8 mouse cellular contexts compared by ENCODE assay signal in the genomic region with DNA sequence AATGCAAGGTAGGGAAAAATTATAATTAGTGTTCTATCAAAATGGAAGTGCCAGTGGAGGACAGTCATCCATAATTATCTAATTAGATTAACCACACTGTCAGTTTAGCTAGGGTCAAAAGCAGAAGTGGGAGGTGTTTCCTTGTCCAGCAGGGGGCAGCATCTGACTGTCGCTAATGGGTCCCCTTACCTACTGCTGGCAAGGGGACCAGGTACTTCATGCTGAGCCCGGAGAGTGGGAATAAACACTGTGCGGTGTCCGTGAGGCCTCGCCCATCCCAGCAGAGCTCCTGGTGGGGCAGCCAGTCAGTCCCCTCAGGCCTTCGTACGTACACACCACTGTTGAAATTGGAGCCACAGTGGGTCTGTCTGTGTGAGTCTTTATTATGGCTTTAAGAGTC.
DNase-seq lines count a peak whose midpoint lies in the region; ATAC-seq and TF ChIP-seq lines count a peak whose summit lies in the region.

No protein-coding gene starts in this region.

- no peak overlapping the region for H3K9ac ChIP-seq in liver, embryonic 16.5 days (ENCODE audit: low read depth, low read length)
- H3K9ac ChIP-seq in neural tube, embryonic 14.5 days (replicated peaks; ENCODE audit: low read depth, low read length) = no peak overlapping the region

- no peaks in the 10 kb centered on the region for H3K79me3 ChIP-seq in C2C12 (ENCODE audit: low read depth)

- TF ChIP-seq CTCF in C2C12 (IDR thresholded peaks at IDR 0.05; ENCODE audit: control insufficient read depth, insufficient read depth, insufficient read length) = peak; percentile 67
- TF ChIP-seq CTCF in thymus, adult 2 months (IDR thresholded peaks at IDR 0.05; ENCODE audit: borderline replicate concordance, control insufficient read depth, extremely low read depth, insufficient read depth, low read length, poor library complexity) = peak; percentile 58; the same call in 1 of the 2 replicates

- H3K4me2 ChIP-seq in liver, embryonic 16.5 days (ENCODE audit: low read depth, low read length) = no peak overlapping the region
- no peak overlapping the region for H3K4me2 ChIP-seq in neural tube, embryonic 14.5 days (ENCODE audit: low read depth, low read length)

- H3ac ChIP-seq in C2C12 (ENCODE audit: control insufficient read depth, insufficient read length, low read depth) = no peak overlapping the region

- H3K36me3 ChIP-seq in C2C12 (ENCODE audit: control insufficient read depth, insufficient read depth) = peaks cover 6% of the 10 kb centered on the region
- no peaks in the 10 kb centered on the region for H3K36me3 ChIP-seq in liver, embryonic 16.5 days (ENCODE audit: control insufficient read depth, insufficient read depth)
- no peaks in the 10 kb centered on the region for H3K36me3 ChIP-seq in neural tube, embryonic 14.5 days (ENCODE audit: control insufficient read depth, insufficient read depth, low read length)
- no peaks in the 10 kb centered on the region for H3K36me3 ChIP-seq in thymus, adult 2 months (ENCODE audit: control insufficient read depth, insufficient read depth, low read length)

- DNase-seq in WW6 (ENCODE audit: low read depth, low spot score) = peak; percentile 28
- peak; percentile 73 to 77 for DNase-seq in cerebellum, postnatal 4 days (ENCODE audit: low spot score in 2 of 2)
- DNase-seq in gastrocnemius, postnatal 4 days (ENCODE audit: low spot score in 2 of 2) = peak; percentile 40 to 69
- peak; percentile 71 for DNase-seq in kidney, adult 9 months
- peak; percentile 76 for DNase-seq in thymus, adult 2 months

- H3K79me2 ChIP-seq in C2C12 (ENCODE audit: control insufficient read depth, insufficient read depth) = no peaks in the 10 kb centered on the region

- TF ChIP-seq POLR2A in thymus, adult 2 months (IDR thresholded peaks at IDR 0.05; ENCODE audit: control insufficient read depth, extremely low read depth, insufficient read depth, low read length, poor library complexity) = no peak

- H3K9me3 ChIP-seq in liver, embryonic 16.5 days (replicated peaks; ENCODE audit: control insufficient read depth, low read length) = no peaks in the 10 kb centered on the region
- no peaks in the 10 kb centered on the region for H3K9me3 ChIP-seq in neural tube, embryonic 14.5 days (ENCODE audit: control insufficient read depth, low read length)

- 33% methylated on average over 7 of the region's 7 CpGs for whole genome bisulfite sequencing in liver, embryonic 16.5 days (ENCODE audit: insufficient replicate concordance)
- 16% methylated on average over 7 of the region's 7 CpGs for WGBS in neural tube, embryonic 14.5 days
- 51% methylated on average over 7 of the region's 7 CpGs for WGBS in thymus, adult 2 months

- H3K27me3 ChIP-seq in C2C12 (ENCODE audit: control insufficient read depth, insufficient read depth, insufficient read length) = no peaks in the 10 kb centered on the region
- no peaks in the 10 kb centered on the region for H3K27me3 ChIP-seq in liver, embryonic 16.5 days (ENCODE audit: control insufficient read depth, insufficient read depth, low read depth, low read length)
- H3K27me3 ChIP-seq in neural tube, embryonic 14.5 days (ENCODE audit: control insufficient read depth, insufficient read depth, low read length) = no peaks in the 10 kb centered on the region
- no peaks in the 10 kb centered on the region for H3K27me3 ChIP-seq in thymus, adult 2 months (ENCODE audit: control insufficient read depth, insufficient read depth, low read length)

- peak; percentile 62; the same call in 1 of the 2 replicates for ATAC-seq in liver, embryonic 16.5 days (ENCODE audit: low read depth)
- ATAC-seq in neural tube, embryonic 14.5 days (ENCODE audit: low read depth) = peak; percentile 90

- no peak overlapping the region for H3K27ac ChIP-seq in liver, embryonic 16.5 days (ENCODE audit: low read length)
- no peak overlapping the region for H3K27ac ChIP-seq in neural tube, embryonic 14.5 days (ENCODE audit: low read depth, low read length)
- no peak overlapping the region for H3K27ac ChIP-seq in thymus, adult 2 months (ENCODE audit: control insufficient read depth, insufficient read depth, low read length)

- H3K4me3 ChIP-seq in C2C12 (ENCODE audit: insufficient read depth, poor library complexity, severe bottlenecking) = no peak overlapping the region
- H3K4me3 ChIP-seq in liver, embryonic 16.5 days (ENCODE audit: low read depth, low read length) = no peak overlapping the region
- H3K4me3 ChIP-seq in neural tube, embryonic 14.5 days (ENCODE audit: low read depth, low read length) = no peak overlapping the region
- no peak overlapping the region for H3K4me3 ChIP-seq in thymus, adult 2 months (ENCODE audit: control insufficient read depth, insufficient read depth, low read length)

- H3K4me1 ChIP-seq in liver, embryonic 16.5 days (ENCODE audit: control insufficient read depth, low read depth, low read length) = no peaks in the 10 kb centered on the region
- no peaks in the 10 kb centered on the region for H3K4me1 ChIP-seq in neural tube, embryonic 14.5 days (ENCODE audit: control insufficient read depth, insufficient read depth, low read length)
- H3K4me1 ChIP-seq in thymus, adult 2 months (replicated peaks; ENCODE audit: control insufficient read depth, insufficient read depth, low read length) = no peaks in the 10 kb centered on the region

TF ChIP-seq in C2C12, 6 proteins besides CTCF, POLR2A, EP300 and RAD21:
- TF ChIP-seq MYOD1 (IDR thresholded peaks at IDR 0.05; ENCODE audit: control insufficient read depth, insufficient read length, low read depth) (no peak), MYOG (IDR thresholded peaks at IDR 0.05; ENCODE audit: control insufficient read depth, extremely low read depth, insufficient read length) (no peak), MAX (IDR thresholded peaks at IDR 0.05) (no peak), USF1 (IDR thresholded peaks at IDR 0.05; ENCODE audit: low read depth) (no peak), FOSL1 (IDR thresholded peaks at IDR 0.05; ENCODE audit: insufficient read depth, low read length, poor library complexity, severe bottlenecking) (no peak), CEBPB (IDR thresholded peaks at IDR 0.05; ENCODE audit: low read depth) (no peak)
